Mouse (Mus musculus) lung, embryonic 14.5 days (tissue): Measurements from ENCODE around the gene Gm15517. TPM values are rescaled to one million over a fixed set of nuclear protein-coding genes. Genes with fewer than 3 reads are reported as not detected.
"Not testable (repeated sequence)": the region's sequence is repeated elsewhere in the genome, so short reads cannot be mapped to it uniquely, and the experiment has no call there.

Source experiments
- ATAC-seq: fragments of 200-750 bp; cut with Nextera tagmentation; 2 replicates; pipeline ENCODE4 v1.8.0; 2017; ENCODE audit warnings: mild to moderate bottlenecking, moderate TSS enrichment, moderate library complexity; ENCODE audit not compliant: insufficient read depth
- DNase-seq: peaks from one replicate; pipeline ENCODE4 v3.0.0-alpha.2; 2015
- H3K27ac ChIP-seq: fragments of 300-500 bp; sonication (generic); 2 replicates; pipeline ENCODE4 v1.5.1; 2014; ENCODE audit warnings: low read depth, mild to moderate bottlenecking, moderate library complexity
- H3K27me3 ChIP-seq: fragments of 300-500 bp; sonication (generic); 2 replicates; pipeline ENCODE4 v1.6.1; 2014; ENCODE audit warnings: low read length, control low read depth; ENCODE audit not compliant: insufficient read depth
- H3K36me3 ChIP-seq: fragments of 300-500 bp; sonication (generic); 2 replicates; pipeline ENCODE4 v1.6.1; 2014; ENCODE audit warnings: control low read depth; ENCODE audit not compliant: insufficient read depth
- H3K4me1 ChIP-seq: fragments of 300-500 bp; sonication (generic); 2 replicates; pipeline ENCODE4 v1.6.1; 2014; ENCODE audit warnings: antibody characterized with exemption, control low read depth; ENCODE audit not compliant: insufficient read depth
- H3K4me2 ChIP-seq: fragments of 300-500 bp; sonication (generic); 2 replicates; pipeline ENCODE4 v1.6.1; 2014; ENCODE audit warnings: mild to moderate bottlenecking
- H3K4me3 ChIP-seq: fragments of 300-500 bp; sonication (generic); 2 replicates; pipeline ENCODE4 v1.5.1; 2014; ENCODE audit warnings: low read depth, low read length
- H3K9ac ChIP-seq: fragments of 300-500 bp; sonication (generic); 2 replicates; pipeline ENCODE4 v1.6.1; 2014
- H3K9me3 ChIP-seq: fragments of 300-500 bp; sonication (generic); 2 replicates; pipeline ENCODE4 v1.6.1; 2016; ENCODE audit warnings: low read depth, low read length, control low read depth
- CTCF ChIP-seq: IDR thresholded peaks from 2 replicates; pipeline ENCODE4 v1.5.1; 2016; ENCODE audit warnings: antibody characterized with exemption, low read depth
- WGBS: fragments of 180-500 bp; shearing (Covaris S2); extraction: QIAGEN DNeasy Blood & Tissue Kit; methylation state at CpG from one replicate; pipeline ENCODE4 v1.1.7; 2014; 5-methylcytosine and 5-hydroxymethylcytosine counted together
- polyA plus RNA-seq: library from polyadenylated mRNA; unstranded; fragments of >200 nt; fragmentation: Nextera tagmentation; extraction: Ambion mirVana; gene quantifications from 2 replicates; pipeline ENCODE4 v1.2.1, GENCODE M21; 2014

The Gm15517 gene
- polyA plus RNA-seq: not detected in 2 replicates

- ATAC-seq (no peak), DNase-seq (no peak)
- Histone ChIP-seq H3K4me3 (no peak within 1 kb of the TSS), H3K9me3 (no peaks in the 10 kb centered on the region), H3K27ac (no peak within 1 kb of the TSS), H3K36me3 (no peaks in the 10 kb centered on the region), H3K4me1 (no peaks in the 10 kb centered on the region), H3K9ac (no peak within 1 kb of the TSS), H3K4me2 (no peak within 1 kb of the TSS), H3K27me3 (peaks cover 5% of the 10 kb centered on the region; the same call in 1 of the 2 replicates)
- WGBS: 40% methylated on average over 5 of the region's 5 CpGs
- no peak for TF ChIP-seq CTCF
Measured at GRCm38 (mm10) chr7:44261147-44261546, at the start of gene Gm15517. Gene Gm15517, plus strand, starts transcription at chr7:44261447.

- DNase-seq: no peak
- Histone ChIP-seq H3K27ac (no peak within 1 kb of the TSS), H3K9me3 (no peaks in the 10 kb centered on the region), H3K4me3 (no peak within 1 kb of the TSS), H3K4me2 (no peak within 1 kb of the TSS), H3K27me3 (no peaks in the 10 kb centered on the region), H3K4me1 (no peaks in the 10 kb centered on the region), H3K9ac (no peak within 1 kb of the TSS), H3K36me3 (no peaks in the 10 kb centered on the region)
- WGBS: 72% methylated on average over 1 of the region's 1 CpGs
- no peak for TF ChIP-seq CTCF
- no peak for ATAC-seq
Measured at GRCm38 (mm10) chr7:44215645-44216044, 45.6 kb upstream of the Gm15517 start, which contains the start of gene Klk1b5. Gene Klk1b5, plus strand, starts transcription at chr7:44215945.

DNA sequence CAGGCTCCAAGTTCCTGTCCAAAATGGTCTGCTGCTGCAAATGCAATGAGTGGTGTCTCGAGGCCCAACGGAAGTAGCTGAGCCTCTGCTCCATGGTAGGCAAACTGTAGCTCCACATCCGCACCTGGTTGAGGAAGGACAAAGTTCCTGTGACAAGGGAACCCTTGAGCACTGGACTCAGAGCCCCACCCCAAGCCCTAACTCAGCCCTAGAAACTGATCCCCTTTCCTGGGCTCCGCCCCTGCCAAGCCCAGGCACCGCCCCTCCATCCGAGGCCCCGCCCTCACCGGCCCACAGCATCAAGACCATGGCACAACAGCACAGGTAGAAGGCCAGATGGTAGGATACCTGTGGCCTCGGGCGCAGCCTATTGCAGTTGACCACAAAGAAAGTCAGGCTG, 39.6 kb upstream of the Gm15517 start:
- not testable (repeated sequence) for H3K27me3 ChIP-seq, H3K4me3 ChIP-seq, H3K4me1 ChIP-seq, H3K36me3 ChIP-seq, H3K4me2 ChIP-seq, H3K9me3 ChIP-seq, ATAC-seq, H3K27ac ChIP-seq, DNase-seq, H3K9ac ChIP-seq
- WGBS: 64% methylated on average over 8 of the region's 10 CpGs

DNA sequence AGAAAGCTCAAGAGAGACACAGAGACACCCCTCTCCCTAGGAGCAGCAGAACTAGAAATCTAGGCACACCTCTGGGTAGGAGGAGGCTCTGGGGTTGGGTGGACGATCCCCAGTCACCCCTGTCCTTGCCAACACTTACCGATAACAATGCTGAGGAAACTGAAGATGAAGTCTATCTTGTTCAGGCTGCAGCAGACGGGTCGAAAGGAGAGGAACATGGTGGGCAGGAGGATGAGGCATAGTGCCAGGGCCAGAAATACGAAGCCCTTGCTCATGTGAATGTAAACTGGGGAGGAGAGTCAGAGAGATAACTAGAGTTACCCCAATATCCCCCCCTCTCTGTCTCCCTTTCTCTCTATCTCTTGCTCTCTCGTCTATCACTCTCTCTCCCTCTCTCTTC, 38.9 kb upstream of the Gm15517 start:
- not testable (repeated sequence) for H3K9ac ChIP-seq, H3K27ac ChIP-seq, DNase-seq, H3K27me3 ChIP-seq, H3K4me2 ChIP-seq, H3K4me3 ChIP-seq, H3K36me3 ChIP-seq, ATAC-seq, H3K4me1 ChIP-seq, H3K9me3 ChIP-seq
- WGBS: 60% methylated on average over 6 of the region's 6 CpGs

DNA sequence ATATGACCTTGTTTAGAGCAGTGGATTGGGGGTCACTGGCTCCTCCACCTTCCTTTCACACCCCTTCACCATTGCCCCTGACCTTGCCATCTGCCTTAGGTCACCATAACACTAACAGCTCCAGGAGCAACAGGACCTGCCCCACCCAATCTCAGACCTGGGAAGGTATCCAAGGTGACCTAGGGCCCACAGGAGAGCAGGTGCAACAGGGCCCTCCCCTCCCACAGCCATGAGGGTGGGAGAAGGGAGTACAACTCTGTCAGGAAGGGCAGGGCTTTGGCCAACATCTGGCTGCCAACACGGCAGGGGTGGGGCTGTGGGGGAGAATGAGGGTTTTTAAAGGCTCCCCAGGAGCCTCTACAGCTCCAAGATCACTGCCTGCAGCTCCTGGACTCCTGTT, 36.2 kb upstream of the Gm15517 start, which contains the start of gene Klk1:
TSS of gene Klk1 (plus strand) at position 285 of the 400 bp plus-strand sequence.
- Histone ChIP-seq H3K9ac (no peak within 1 kb of the TSS), H3K4me3 (no peak within 1 kb of the TSS), H3K36me3 (no peaks in the 10 kb centered on the region), H3K27me3 (no peaks in the 10 kb centered on the region), H3K4me2 (no peak within 1 kb of the TSS), H3K27ac (no peak within 1 kb of the TSS), H3K9me3 (no peaks in the 10 kb centered on the region), H3K4me1 (no peaks in the 10 kb centered on the region)
- TF ChIP-seq CTCF: no peak
- 44% methylated on average over 1 of the region's 1 CpGs for WGBS
- DNase-seq (no peak), ATAC-seq (no peak)

GRCm38 (mm10) chr7:44235909-44236308, 25.3 kb upstream of the Gm15517 start, which contains the start of gene Gm36864:
Gene Gm36864, plus strand, starts transcription at chr7:44236177.
- Histone ChIP-seq H3K9me3 (no peaks in the 10 kb centered on the region), H3K4me2 (no peak within 1 kb of the TSS), H3K36me3 (no peaks in the 10 kb centered on the region), H3K27me3 (no peaks in the 10 kb centered on the region), H3K4me1 (no peaks in the 10 kb centered on the region), H3K9ac (no peak within 1 kb of the TSS), H3K4me3 (no peak within 1 kb of the TSS), H3K27ac (no peak within 1 kb of the TSS)
- ATAC-seq (no peak), DNase-seq (no peak)
- 61% methylated on average over 3 of the region's 3 CpGs for WGBS
- TF ChIP-seq CTCF: no peak

- DNase-seq (no peak), ATAC-seq (no peak)
- H3K9me3 ChIP-seq: no peaks in the 10 kb centered on the region
- no peaks in the 10 kb centered on the region for H3K4me1 ChIP-seq
- no peak overlapping the region for H3K27ac ChIP-seq
- TF ChIP-seq CTCF: no peak
- 44% methylated on average over 2 of the region's 2 CpGs for WGBS
- no peak overlapping the region for H3K4me3 ChIP-seq
- no peak overlapping the region for H3K9ac ChIP-seq
- H3K27me3 ChIP-seq: no peaks in the 10 kb centered on the region
- no peaks in the 10 kb centered on the region for H3K36me3 ChIP-seq
- H3K4me2 ChIP-seq: no peak overlapping the region
Measured at GRCm38 (mm10) chr7:44239913-44240312, 21.3 kb upstream of the Gm15517 start.

DNA sequence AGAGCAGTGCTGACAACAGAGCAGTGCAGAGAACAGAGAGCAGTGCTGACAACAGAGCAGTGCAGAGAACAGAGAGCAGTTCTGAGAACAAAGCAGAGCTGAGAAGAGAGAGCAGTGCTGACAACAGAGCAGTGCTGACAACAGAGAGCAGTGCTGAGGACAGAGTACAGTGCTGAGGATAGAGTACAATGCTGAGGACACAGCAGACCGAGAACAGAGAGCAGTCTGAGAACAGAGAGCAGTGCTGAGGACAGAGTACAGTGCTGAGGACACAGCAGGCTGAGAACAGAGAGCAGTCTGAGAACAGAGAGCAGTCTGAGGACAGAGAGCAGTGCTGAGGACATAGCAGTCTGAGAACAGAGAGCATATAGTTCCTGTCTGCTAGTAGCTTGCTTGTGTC, 20.5 kb upstream of the Gm15517 start:
- H3K27ac ChIP-seq: no peak overlapping the region
- ATAC-seq (no peak), DNase-seq (no peak)
- H3K36me3 ChIP-seq: no peaks in the 10 kb centered on the region
- no peaks in the 10 kb centered on the region for H3K27me3 ChIP-seq
- H3K4me1 ChIP-seq: peaks cover 3% of the 10 kb centered on the region; the same call in 1 of the 2 replicates
- H3K9me3 ChIP-seq: no peaks in the 10 kb centered on the region
- no peak overlapping the region for H3K4me2 ChIP-seq
- H3K9ac ChIP-seq: no peak overlapping the region
- no peak for TF ChIP-seq CTCF
- WGBS: 35% methylated on average over 1 of the region's 1 CpGs
- H3K4me3 ChIP-seq: no peak overlapping the region
